Mouse (Mus musculus): Measurements from ENCODE around the gene Rpap1.

GRCm38 (mm10) chr2:119804776-119805175 is 17.4 kb upstream of the Rpap1 start:
- TF ChIP-seq CTCF (IDR thresholded peaks at IDR 0.05; ENCODE audit: low read depth) (no peak), EP300 (IDR thresholded peaks at IDR 0.05; ENCODE audit: low read depth) (no peak)

All from liver, postnatal 0 days (tissue).